Comparison of ENCODE assay signal across 8 mouse cellular contexts in genomic region chr2:158794494-158795004, GRCm38 (mm10). TPM values are rescaled to one million over a fixed set of nuclear protein-coding genes. Genes with fewer than 3 reads are reported as not detected.
DNase-seq lines count a peak whose midpoint lies in the region; ATAC-seq and TF ChIP-seq lines count a peak whose summit lies in the region.

Dhx35 (plus strand) TSS chr2:158794807.

- no peak for TF ChIP-seq POLR2A in bone marrow macrophage, adult 2 months (IDR thresholded peaks at IDR 0.05; ENCODE audit: borderline replicate concordance, low read depth, low read length)
- TF ChIP-seq POLR2A in embryonic fibroblast, embryonic 13.5 days (IDR thresholded peaks at IDR 0.05; ENCODE audit: low read depth, low read length): peak; percentile 84

- peak within 1 kb of the TSS; percentile 71 for H3K4me2 ChIP-seq in kidney, embryonic 14.5 days (replicated peaks; ENCODE audit: low read depth, low read length)
- H3K4me2 ChIP-seq in limb, embryonic 15.5 days: peak within 1 kb of the TSS; percentile 74

- TF ChIP-seq CTCF in bone marrow macrophage, adult 2 months (IDR thresholded peaks at IDR 0.05; ENCODE audit: low read depth, low read length): no peak
- TF ChIP-seq CTCF in embryonic fibroblast, embryonic 13.5 days (IDR thresholded peaks at IDR 0.05; ENCODE audit: borderline replicate concordance, insufficient read depth, low read length): no peak

- peak within 1 kb of the TSS; percentile 66 for H3K27ac ChIP-seq in bone marrow macrophage, adult 2 months (ENCODE audit: insufficient read depth, low read depth, low read length)
- peak within 1 kb of the TSS; percentile 43 for H3K27ac ChIP-seq in embryonic fibroblast, embryonic 13.5 days (ENCODE audit: insufficient read depth, low read length)
- peak within 1 kb of the TSS; percentile 68 for H3K27ac ChIP-seq in kidney, embryonic 14.5 days (ENCODE audit: low read depth, low read length)
- peak within 1 kb of the TSS; percentile 89 for H3K27ac ChIP-seq in limb, embryonic 15.5 days

- no peaks in the 10 kb centered on the region for H3K36me3 ChIP-seq in kidney, embryonic 14.5 days (ENCODE audit: control insufficient read depth, insufficient read depth, low read length)
- 0 out of 2 replicates have a peak, but pooled peaks cover under 1% of the 10 kb centered on the region for H3K36me3 ChIP-seq in limb, embryonic 15.5 days

- H3K4me3 ChIP-seq in bone marrow macrophage, adult 2 months (ENCODE audit: insufficient read depth, low read length): peak within 1 kb of the TSS; percentile 77
- peak within 1 kb of the TSS; percentile 73 for H3K4me3 ChIP-seq in embryonic fibroblast, embryonic 13.5 days (ENCODE audit: insufficient read depth, low read length)
- H3K4me3 ChIP-seq in kidney, embryonic 14.5 days (ENCODE audit: low read length): peak within 1 kb of the TSS; percentile 72
- H3K4me3 ChIP-seq in limb, embryonic 15.5 days: peak within 1 kb of the TSS; percentile 82

- WGBS in kidney, embryonic 14.5 days: 0% methylated on average over 29 of the region's 33 CpGs
- WGBS in limb, embryonic 15.5 days: under 1% methylated on average over 32 of the region's 33 CpGs

- H3K4me1 ChIP-seq in bone marrow macrophage, adult 2 months (ENCODE audit: control insufficient read depth, insufficient read depth, low read length): peaks cover 7% of the 10 kb centered on the region
- H3K4me1 ChIP-seq in embryonic fibroblast, embryonic 13.5 days (ENCODE audit: control insufficient read depth, insufficient read depth, low read length): peaks cover 3% of the 10 kb centered on the region; the same call in 1 of the 2 replicates
- H3K4me1 ChIP-seq in kidney, embryonic 14.5 days (ENCODE audit: control insufficient read depth, insufficient read depth, low read length): peaks cover 7% of the 10 kb centered on the region; the same call in 1 of the 2 replicates
- peaks cover 12% of the 10 kb centered on the region for H3K4me1 ChIP-seq in limb, embryonic 15.5 days

- no peaks in the 10 kb centered on the region for H3K9me3 ChIP-seq in kidney, embryonic 14.5 days (ENCODE audit: control insufficient read depth, low read length)
- no peaks in the 10 kb centered on the region for H3K9me3 ChIP-seq in limb, embryonic 15.5 days

- no peaks in the 10 kb centered on the region for H3K27me3 ChIP-seq in kidney, embryonic 14.5 days (ENCODE audit: control insufficient read depth, insufficient read depth, low read length)
- no peaks in the 10 kb centered on the region for H3K27me3 ChIP-seq in limb, embryonic 15.5 days

- DNase-seq in A20 (ENCODE audit: low read depth, low spot score): peak; percentile 98
- peak; percentile 94 to 97 for DNase-seq in heart, adult 9 months (ENCODE audit: low spot score in 2 of 2)
- peak; percentile 61 to 78 for DNase-seq in monocyte, adult 2 months (ENCODE audit: low read depth in 1 of 2, low spot score in 2 of 2)
- peak; percentile 89 to 90 for DNase-seq in spleen, postnatal 36 days (ENCODE audit: low spot score in 2 of 2)

- peak within 1 kb of the TSS; percentile 65 for H3K9ac ChIP-seq in kidney, embryonic 14.5 days (ENCODE audit: low read depth, low read length)
- peak within 1 kb of the TSS; percentile 58 for H3K9ac ChIP-seq in limb, embryonic 15.5 days

- ATAC-seq in kidney, embryonic 14.5 days (ENCODE audit: low FRiP score, low TSS enrichment): peak; percentile 99
- ATAC-seq in limb, embryonic 15.5 days (ENCODE audit: insufficient number of reproducible peaks, low FRiP score, low TSS enrichment, low read depth): peak; percentile 97

RNA-seq across cellular contexts. Expression of gene Dhx35, which starts in this region (rescaled TPM):
- polyA plus RNA-seq in bone marrow macrophage, adult 2 months (2012; ENCODE audit: insufficient read depth, insufficient read length, missing spikeins): 10.4 and 15.6 TPM in 2 replicates
- polyA plus RNA-seq in embryonic fibroblast, embryonic 13.5 days (2011; ENCODE audit: insufficient read length, low read depth, missing spikeins): 15.8 and 21.6 TPM in 2 replicates
- 13.8 and 24.8 TPM in 2 replicates for polyA plus RNA-seq in kidney, embryonic 14.5 days (2014; fragmentation: Nextera tagmentation; extraction: Ambion mirVana)
- 11.1 and 11.6 TPM in 2 replicates for polyA plus RNA-seq in limb, embryonic 15.5 days (2015; fragmentation: Nextera tagmentation; extraction: Ambion mirVana)

Comparison
In these comparisons a context has a peak if more than half of its experiments do, and no peak if none do; other contexts are left out.
1. Peak in every context shown above with its lines: DNase-seq, ATAC-seq, H3K4me3 ChIP-seq and H3K27ac ChIP-seq.